Mouse (Mus musculus): ENCODE results near the gene Pcolce2.
"Not testable (repeated sequence)": the region's sequence is repeated elsewhere in the genome, so short reads cannot be mapped to it uniquely, and the experiment has no call there.

Pcolce2 gene

DNA sequence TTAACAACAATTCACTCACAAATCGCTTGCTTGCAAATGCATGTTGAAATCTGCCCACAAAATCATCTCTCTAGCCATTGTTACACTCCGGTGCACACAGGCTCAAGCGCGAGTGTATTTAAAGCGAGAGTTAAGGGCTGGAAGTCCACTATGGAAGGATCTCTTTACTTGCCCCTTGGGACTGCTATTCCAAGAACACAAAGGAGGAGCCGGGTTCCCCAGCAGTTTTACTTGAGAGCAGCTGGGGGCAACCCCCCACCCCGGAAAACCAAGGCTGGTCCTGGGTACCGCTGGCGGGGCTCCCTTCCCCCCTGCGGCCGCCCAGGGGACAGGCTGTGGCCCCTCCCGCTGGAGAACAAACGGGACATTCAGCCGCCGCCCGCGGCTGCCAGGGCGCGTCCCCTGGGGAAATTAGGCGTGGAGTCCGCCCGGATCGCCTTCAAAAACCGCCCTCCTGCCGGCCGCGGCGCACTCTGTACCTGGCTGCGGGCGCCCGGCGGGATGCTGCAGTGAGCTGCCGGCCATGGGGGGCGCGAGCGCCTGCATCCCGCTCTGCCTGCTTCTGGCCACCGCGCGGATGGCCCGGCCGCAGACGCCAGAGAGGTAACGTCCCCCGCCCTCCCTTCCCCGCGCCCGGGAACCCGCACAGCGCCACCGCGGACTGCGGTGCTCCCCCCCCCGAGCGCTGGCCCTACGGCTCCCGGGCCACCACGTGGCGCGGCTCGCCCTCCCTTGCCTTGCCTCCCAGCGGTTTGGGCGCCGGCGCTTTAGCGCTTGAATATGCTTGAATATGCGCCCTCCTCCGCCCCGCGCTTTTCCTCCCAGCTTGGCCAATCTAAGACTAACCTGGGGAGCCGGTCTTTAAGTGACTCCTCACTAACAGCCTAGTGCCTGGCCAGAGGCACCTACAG is at the start of gene Pcolce2:
TSS of gene Pcolce2 (plus strand) at position 331 of the 911 bp plus-strand sequence.
- peak; percentile 69 for DNase-seq (ENCODE audit: low read depth, low spot score)

GRCm38 (mm10) chr9:95588070-95588469 is 49.3 kb upstream of the Pcolce2 start:
- no peak for DNase-seq (ENCODE audit: low read depth, low spot score)

- no peak for DNase-seq (ENCODE audit: low read depth, low spot score)
Observed at GRCm38 (mm10) chr9:95594291-95594690, 43.1 kb upstream of the Pcolce2 start.

GRCm38 (mm10) chr9:95597466-95598178 is 39.8 kb upstream of the Pcolce2 start:
- DNase-seq (ENCODE audit: low read depth, low spot score): no peak

DNA sequence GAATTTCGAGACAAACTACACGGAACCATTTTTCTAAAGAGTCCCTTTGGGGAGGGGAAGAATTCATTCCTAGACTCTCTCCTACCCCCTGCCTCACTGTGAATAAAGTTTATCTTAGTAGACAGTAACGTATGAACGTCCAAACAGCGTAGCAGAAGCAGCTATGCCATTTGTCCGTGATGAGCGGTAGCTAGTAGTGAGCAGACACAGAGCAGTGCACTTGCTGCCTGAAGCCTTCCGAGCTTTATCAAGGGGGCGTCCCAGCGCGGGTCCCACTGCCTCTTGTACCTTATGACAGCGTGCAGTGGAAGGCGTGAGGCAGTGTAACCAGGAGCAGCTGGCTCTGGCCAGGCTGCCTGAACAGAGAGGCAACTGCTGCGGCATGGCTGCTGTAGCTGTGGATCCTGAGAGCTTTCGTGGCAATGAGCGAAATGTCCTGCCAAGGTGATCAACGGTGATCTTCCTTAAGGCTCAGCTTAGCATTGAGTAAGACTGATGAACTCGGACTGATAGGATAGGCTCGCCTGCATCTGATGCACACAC is 39.2 kb upstream of the Pcolce2 start:
- no peak for DNase-seq (ENCODE audit: low read depth, low spot score)

GRCm38 (mm10) chr9:95599399-95599798 is 38.0 kb upstream of the Pcolce2 start:
- DNase-seq (ENCODE audit: low read depth, low spot score): no peak

GRCm38 (mm10) chr9:95602849-95603248 is 34.6 kb upstream of the Pcolce2 start:
- no peak for DNase-seq (ENCODE audit: low read depth, low spot score)

DNA sequence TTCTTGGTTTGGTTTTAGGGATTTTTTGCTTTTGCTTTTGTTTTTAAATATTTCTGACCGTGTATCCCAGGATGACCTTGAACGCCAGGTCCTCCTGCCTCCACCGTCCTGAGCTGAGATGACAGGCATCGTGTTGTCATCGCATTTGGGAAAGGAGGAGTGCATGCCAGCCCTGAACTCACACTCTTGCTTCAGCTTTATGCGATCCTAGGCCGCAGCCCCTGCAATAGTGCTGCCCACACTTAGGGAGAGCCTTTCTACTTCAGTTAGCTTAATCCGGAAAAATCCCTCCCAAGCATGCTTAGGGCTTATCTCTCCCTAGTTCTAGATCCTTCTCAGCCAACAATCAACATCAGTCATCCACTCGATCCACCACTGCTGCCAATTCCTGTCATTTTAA is 34.1 kb upstream of the Pcolce2 start:
- no peak for DNase-seq (ENCODE audit: low read depth, low spot score)

GRCm38 (mm10) chr9:95607196-95607595 is 30.2 kb upstream of the Pcolce2 start:
- DNase-seq (ENCODE audit: low read depth, low spot score): no peak

DNA sequence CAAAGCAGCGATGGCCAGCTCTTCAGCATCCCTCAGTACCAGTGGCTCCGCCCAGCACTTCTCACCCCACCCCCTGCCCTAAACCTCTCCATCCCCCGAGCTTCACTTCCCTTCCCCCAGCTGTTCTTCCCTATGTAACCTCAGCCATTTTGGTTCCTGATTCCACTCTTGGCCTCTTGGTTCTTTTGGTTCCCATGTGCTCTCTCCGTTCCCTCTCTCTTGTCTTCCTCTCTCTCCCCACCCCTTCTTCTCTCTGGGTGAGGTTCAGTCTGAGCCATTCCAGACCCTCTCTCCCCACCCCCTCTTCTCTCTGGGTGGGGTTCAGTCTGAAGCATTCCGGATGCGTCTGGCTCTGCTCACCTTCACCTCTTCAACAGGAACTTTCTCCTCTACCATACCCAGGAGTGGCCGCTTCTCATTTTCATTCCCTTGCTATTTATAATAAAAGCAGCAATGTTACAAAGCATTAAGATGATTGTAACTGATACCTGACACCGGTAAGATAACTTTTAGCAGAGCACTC is 25.1 kb upstream of the Pcolce2 start:
- no peak for DNase-seq (ENCODE audit: low read depth, low spot score)

DNA sequence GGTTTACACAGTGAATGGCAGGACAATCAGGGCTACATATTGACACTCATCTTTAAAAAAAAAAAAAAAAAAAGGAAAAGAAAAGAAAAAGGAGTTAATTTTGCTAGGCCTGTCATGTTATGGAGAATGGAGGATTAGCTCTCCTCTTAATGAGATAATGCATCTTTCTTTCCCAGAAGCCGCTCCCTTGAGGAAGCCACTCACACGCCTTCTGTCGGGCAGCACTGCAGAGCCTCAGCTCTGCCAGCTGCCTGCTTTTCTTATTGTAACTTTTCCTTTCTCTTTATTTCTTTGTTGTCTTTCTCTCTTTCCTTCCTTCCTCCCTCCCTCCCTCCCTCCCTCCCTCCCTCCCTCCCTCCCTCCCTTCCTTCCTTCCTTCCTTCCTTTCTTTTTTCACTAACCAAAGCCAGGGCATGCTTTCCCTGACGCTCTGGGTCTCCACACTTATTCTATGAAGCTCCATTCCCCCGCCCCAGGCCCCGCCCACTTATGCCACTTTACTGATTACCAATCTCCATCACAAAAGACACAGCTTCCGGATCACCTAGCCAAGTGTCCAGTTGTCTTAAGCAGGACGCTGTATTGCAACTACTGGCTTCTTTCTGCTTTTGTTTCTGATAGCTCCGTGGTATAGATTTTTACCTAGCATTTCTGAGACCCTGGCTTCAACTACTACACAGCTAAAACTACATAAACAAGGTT is 23.8 kb upstream of the Pcolce2 start:
- no peak for DNase-seq (ENCODE audit: low read depth, low spot score)

DNA sequence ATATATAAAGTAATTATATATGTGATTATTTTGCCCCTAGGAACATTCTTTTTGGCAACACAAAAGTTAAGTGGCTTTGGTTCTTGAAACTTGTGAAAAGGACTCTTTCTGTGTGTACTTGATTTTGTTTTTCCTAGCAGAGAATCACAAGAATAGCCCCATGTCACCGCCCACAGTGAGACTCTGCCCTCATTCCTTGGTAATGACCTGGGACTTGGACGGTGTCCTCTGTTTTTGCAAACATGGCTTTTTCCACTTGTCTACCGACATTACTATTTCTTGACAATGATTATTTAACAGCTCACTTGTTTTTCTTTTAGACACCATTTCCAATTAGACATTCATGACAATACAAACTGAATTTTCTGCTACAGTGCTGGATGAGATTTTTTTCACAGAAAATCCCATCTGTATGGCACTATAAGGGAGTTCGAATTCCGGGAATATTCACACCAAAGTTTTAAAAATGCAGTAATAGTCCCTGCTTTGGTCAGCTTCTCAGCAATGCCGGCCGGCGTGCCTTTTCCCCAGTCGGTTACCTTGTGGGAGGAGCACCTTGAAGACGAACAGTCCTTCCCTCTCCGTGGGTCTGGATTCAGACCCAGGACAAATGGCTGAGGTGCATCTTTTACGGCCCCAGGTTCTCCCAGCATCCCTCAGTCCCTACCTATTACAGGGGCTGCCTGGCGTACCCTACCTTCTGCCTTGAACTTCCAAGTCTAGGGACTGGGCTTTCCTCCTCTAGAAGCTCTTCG is 22.4 kb upstream of the Pcolce2 start:
- no peak for DNase-seq (ENCODE audit: low read depth, low spot score)

DNA sequence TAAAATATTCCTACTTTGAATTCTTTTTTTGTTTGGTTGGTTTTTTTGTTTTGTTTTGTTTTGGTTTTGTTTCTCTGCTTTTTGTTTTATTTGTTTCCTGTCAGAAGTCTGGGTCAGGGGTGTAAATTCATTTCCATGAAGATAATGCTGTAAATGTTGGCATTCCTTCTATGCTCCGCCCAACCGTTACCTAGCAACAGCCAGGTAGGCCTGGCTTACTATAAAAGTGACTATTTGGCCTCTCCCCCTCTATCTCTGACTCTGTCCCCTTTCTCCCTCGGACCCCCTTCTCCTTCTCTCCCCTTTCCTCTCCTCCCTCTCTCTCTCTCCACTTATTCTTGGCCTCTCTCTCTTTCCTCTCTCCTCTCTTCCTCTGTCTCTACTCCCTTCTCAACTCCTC is 21.4 kb upstream of the Pcolce2 start:
- DNase-seq (ENCODE audit: low read depth, low spot score): no peak

DNA sequence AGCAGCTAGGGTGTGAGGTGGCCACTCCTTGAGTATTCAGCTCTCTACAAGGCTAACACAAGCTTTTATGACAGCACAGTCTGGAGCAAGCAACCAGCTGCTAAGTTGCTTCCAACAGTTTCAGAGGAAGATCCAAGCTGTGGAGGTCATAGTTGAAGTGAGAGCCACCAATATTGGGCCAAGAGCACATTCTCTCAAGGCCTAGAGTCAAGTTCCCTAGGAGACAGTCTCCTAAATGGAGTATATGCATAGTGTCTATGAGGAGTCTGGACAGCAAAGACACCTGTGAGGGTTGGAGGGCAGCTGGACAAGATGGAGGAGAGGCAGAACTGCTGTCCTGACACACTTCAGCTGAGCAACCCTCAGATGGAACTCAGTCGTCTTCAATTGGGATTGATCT is 18.8 kb upstream of the Pcolce2 start:
- no peak for DNase-seq (ENCODE audit: low read depth, low spot score)

DNA sequence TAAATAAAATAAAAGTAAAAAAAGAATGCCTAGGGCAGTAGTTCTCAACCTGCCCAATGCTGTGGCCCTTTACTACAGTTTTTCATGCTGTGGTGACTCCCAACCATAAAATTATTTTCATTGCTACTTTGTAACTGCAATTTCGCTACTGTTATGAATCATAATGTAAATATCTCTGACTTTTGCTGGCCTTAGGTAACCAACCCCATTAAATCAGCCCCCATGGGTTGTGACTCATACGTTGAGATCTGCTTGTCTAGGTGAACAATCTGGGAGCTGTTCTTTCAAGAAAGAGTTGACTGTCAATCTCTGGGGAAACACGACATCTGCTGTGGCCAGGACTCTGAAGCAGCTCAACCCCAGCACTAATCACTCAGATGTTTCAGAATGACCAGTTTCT is 13.3 kb upstream of the Pcolce2 start:
- peak; percentile 15 for DNase-seq (ENCODE audit: low read depth, low spot score)

GRCm38 (mm10) chr9:95628439-95628948 is 8.9 kb upstream of the Pcolce2 start:
- DNase-seq (ENCODE audit: low read depth, low spot score): peak; percentile 20

DNA sequence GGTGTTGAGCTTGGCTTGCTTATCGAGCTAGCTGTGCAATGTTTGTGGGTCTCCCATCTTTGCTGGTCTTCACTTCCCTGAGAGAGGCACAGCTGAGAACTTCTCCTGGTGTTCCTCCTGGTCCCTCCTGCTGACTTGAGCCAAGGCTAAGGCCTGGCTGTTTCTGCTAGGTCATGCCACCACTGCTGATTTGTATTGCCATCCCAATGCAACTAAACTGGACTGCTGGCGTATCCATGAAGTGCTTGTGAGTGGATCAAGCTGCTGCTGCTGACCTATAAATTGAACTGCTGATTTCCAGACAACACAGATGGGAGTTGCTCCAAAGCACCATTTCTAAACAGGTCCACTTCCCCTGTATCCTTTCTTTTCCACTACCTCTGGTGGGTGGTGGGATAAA is 7.8 kb upstream of the Pcolce2 start:
- DNase-seq (ENCODE audit: low read depth, low spot score): not testable (repeated sequence)

DNA sequence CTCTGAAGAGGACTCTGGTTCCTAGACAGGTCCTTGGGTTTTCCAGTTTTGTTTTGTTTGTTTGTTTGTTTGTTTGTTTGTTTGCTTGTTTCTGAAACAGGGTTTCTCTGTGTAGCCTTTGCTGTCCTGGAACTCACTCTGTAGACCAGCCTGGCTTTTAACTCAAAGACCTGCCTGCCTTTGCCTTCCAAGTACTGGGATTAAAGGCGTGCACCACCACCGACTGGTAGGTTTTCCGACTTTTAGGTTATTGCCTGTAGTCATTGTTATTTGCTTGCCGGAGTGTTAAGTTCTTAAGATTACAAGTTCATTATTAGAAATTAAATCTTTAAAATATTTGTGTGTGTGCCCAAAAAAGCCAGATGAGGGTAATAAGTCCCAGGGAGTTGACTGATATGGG is 1.0 kb upstream of the Pcolce2 start:
- no peak for DNase-seq (ENCODE audit: low read depth, low spot score)

- peak; percentile 18 for DNase-seq (ENCODE audit: low read depth, low spot score)
Observed at GRCm38 (mm10) chr9:95639919-95640318, 2.5 kb downstream of the Pcolce2 start.

GRCm38 (mm10) chr9:95645926-95646325 is 8.5 kb downstream of the Pcolce2 start:
- DNase-seq (ENCODE audit: low read depth, low spot score): no peak

- DNase-seq (ENCODE audit: low read depth, low spot score): no peak
Observed at GRCm38 (mm10) chr9:95653363-95653762, 16.0 kb downstream of the Pcolce2 start.
